Mouse (Mus musculus): ENCODE measurements around the gene Ephb2. TPM values are rescaled to one million over a fixed set of nuclear protein-coding genes. Genes with fewer than 3 reads are reported as not detected.

Gene Ephb2
- polyA plus RNA-seq, 1 experiment from 2014 or later, result 10.7 TPM

DNA sequence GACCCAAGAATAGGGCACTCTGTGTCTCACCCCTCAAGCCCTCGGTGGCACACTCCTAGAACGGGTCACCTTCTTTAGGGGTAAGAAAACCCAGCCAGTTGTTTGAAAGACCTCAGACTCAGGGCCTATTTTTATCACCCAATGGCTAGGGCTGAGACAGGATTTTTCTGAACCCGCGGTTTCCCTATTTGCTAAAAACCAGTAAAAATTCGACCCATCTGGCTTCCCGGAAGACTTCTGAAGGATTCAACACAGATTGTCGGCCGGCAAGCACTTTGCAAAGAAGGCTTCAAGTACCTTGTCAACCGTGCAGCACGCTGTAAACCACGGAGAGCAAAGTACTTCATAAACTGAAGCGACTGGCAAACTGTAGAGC is 1.4 kb downstream of the Ephb2 start:
- peak overlapping the region; percentile 98 for H3K27ac ChIP-seq (replicated peaks)
- H3K36me3 ChIP-seq (replicated peaks), result no peaks in the 10 kb centered on the region
- no peaks in the 10 kb centered on the region for H3K9me3 ChIP-seq
- no peak for DNase-seq (ENCODE audit: low spot score)
- WGBS, result 14% methylated on average over 12 of the region's 12 CpGs
- H3K27me3 ChIP-seq (replicated peaks; ENCODE audit: low read depth, poor library complexity, severe bottlenecking), result peaks cover 79% of the 10 kb centered on the region
- H3K4me3 ChIP-seq, result peak overlapping the region; percentile 91
- H3K4me1 ChIP-seq, result peaks cover 90% of the 10 kb centered on the region

GRCm38 (mm10) chr4:136833619-136834351 is 2.0 kb downstream of the Ephb2 start:
- peaks cover 92% of the 10 kb centered on the region for H3K4me1 ChIP-seq
- WGBS, result 70% methylated on average over 21 of the region's 21 CpGs
- no peaks in the 10 kb centered on the region for H3K36me3 ChIP-seq (replicated peaks)
- no peak for DNase-seq (ENCODE audit: low spot score)
- H3K27me3 ChIP-seq (replicated peaks; ENCODE audit: low read depth, poor library complexity, severe bottlenecking), result peaks cover 73% of the 10 kb centered on the region
- H3K27ac ChIP-seq (replicated peaks), result peak overlapping the region; percentile 98; the same call in 1 of the 2 replicates
- H3K9me3 ChIP-seq, result no peaks in the 10 kb centered on the region
- peak overlapping the region; percentile 91 for H3K4me3 ChIP-seq

DNA sequence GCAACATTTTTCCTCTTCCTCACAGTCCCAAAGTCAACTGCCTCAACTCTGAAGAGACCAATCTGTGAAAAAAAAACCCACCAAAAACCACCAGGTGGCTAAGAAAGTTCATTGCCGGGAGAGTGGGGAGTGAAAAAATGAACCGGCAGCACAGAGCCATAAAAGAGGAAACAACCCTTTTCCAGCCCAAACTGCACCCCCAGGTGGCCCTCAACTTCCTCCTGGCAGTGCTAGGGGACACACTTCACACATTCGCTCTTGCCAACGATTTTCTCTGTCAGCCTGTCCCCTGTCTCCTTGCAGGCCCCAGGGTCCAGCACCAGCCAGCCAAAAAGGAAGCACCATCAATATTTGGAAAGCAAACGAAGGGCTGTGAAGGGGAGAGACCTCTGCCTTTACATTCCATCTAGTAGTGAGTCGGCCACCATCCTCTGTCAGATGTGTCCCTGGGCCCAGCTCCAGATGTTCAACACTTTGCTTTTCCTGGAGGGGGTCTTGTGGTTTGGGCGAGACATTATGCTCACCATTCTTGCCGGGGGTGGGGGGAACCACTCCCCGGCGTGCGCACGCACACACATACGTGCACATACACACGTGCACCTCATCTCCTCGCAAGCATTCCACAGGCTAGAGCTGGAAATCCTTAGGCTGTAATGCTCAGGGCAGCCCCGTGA is 3.1 kb downstream of the Ephb2 start:
- no peak overlapping the region for H3K27ac ChIP-seq (replicated peaks)
- H3K4me1 ChIP-seq, result peaks cover 91% of the 10 kb centered on the region
- no peak overlapping the region; the same call in 1 of the 2 replicates for H3K4me3 ChIP-seq

GRCm38 (mm10) chr4:136830272-136830823 is 5.4 kb downstream of the Ephb2 start:
- H3K27me3 ChIP-seq (replicated peaks; ENCODE audit: low read depth, poor library complexity, severe bottlenecking), result peaks cover 47% of the 10 kb centered on the region
- peak overlapping the region; percentile 27; the same call in 1 of the 2 replicates for H3K27ac ChIP-seq (replicated peaks)
- WGBS, result 34% methylated on average over 9 of the region's 9 CpGs
- no peaks in the 10 kb centered on the region for H3K9me3 ChIP-seq
- H3K36me3 ChIP-seq (replicated peaks), result peaks cover 9% of the 10 kb centered on the region
- DNase-seq (ENCODE audit: low spot score), result no peak
- peak overlapping the region; percentile 27 for H3K4me3 ChIP-seq
- H3K4me1 ChIP-seq, result peaks cover 78% of the 10 kb centered on the region

More for the DNA sequence above, 3.1 kb downstream of the Ephb2 start:
- no peak for DNase-seq (ENCODE audit: low spot score)
- WGBS, result 80% methylated on average over 16 of the region's 16 CpGs
- Histone ChIP-seq H3K27me3 (replicated peaks; ENCODE audit: low read depth, poor library complexity, severe bottlenecking) (peaks cover 63% of the 10 kb centered on the region), H3K9me3 (no peaks in the 10 kb centered on the region), H3K36me3 (replicated peaks) (peaks cover 5% of the 10 kb centered on the region)

GRCm38 (mm10) chr4:136829837-136830236 is 6.0 kb downstream of the Ephb2 start:
- peak; percentile 54 for DNase-seq (ENCODE audit: low spot score)
- 2% methylated on average over 9 of the region's 9 CpGs for WGBS
- Histone ChIP-seq H3K4me3 (peak overlapping the region; percentile 27), H3K27me3 (replicated peaks; ENCODE audit: low read depth, poor library complexity, severe bottlenecking) (peaks cover 44% of the 10 kb centered on the region), H3K27ac (replicated peaks) (peak overlapping the region; percentile 2; the same call in 1 of the 2 replicates), H3K9me3 (no peaks in the 10 kb centered on the region), H3K4me1 (peaks cover 77% of the 10 kb centered on the region), H3K36me3 (replicated peaks) (peaks cover 13% of the 10 kb centered on the region)

DNA sequence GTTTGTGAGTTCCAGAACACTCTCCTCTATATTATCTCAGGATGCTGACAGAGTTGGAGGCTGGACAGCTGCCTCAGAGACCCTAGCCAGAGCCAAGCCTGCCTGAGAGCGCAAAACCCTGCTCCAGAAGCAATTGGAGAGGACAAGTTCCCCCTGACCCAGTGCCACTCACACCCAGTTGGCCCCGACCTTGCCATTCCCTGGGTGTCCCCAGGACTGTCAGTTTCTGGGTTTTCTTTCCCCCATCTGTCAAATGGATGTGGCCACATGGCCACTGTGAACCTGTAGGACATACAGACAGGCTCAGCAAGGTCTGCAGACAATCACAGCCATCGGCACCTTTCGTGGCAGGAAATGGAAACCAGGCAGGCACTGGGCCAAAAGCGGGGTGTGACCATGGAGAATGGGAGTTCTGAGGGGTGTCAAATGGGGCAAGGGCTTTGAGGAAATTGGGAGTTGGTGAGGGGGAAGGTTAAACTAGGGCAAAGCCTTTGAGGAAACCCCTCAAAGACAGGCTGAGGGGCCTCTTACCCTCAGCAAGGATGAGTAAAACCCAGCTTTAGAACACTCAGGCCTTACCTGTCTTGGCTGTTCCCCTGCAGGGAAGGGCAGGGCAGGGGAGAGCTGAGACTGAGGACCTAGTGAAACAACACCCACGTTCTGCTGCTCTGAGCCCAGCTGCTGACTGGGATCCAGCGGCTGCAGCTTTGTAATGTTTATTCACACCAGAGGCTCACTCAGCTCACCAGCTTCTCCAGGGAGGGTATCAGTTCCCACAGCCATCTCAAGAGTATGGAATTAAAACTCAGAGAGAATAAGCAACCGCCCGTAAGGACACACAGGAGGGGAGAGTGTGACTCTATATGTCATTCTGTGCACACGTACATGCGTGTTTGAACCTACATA is 6.9 kb downstream of the Ephb2 start:
- Histone ChIP-seq H3K27me3 (replicated peaks; ENCODE audit: low read depth, poor library complexity, severe bottlenecking) (peaks cover 36% of the 10 kb centered on the region), H3K36me3 (replicated peaks) (peaks cover 21% of the 10 kb centered on the region), H3K27ac (replicated peaks) (no peak overlapping the region; the same call in 1 of the 2 replicates), H3K9me3 (no peaks in the 10 kb centered on the region), H3K4me3 (peak overlapping the region; percentile 27; the same call in 1 of the 2 replicates), H3K4me1 (peaks cover 69% of the 10 kb centered on the region)
- no peak for DNase-seq (ENCODE audit: low spot score)
- WGBS, result 41% methylated on average over 11 of the region's 11 CpGs

DNA sequence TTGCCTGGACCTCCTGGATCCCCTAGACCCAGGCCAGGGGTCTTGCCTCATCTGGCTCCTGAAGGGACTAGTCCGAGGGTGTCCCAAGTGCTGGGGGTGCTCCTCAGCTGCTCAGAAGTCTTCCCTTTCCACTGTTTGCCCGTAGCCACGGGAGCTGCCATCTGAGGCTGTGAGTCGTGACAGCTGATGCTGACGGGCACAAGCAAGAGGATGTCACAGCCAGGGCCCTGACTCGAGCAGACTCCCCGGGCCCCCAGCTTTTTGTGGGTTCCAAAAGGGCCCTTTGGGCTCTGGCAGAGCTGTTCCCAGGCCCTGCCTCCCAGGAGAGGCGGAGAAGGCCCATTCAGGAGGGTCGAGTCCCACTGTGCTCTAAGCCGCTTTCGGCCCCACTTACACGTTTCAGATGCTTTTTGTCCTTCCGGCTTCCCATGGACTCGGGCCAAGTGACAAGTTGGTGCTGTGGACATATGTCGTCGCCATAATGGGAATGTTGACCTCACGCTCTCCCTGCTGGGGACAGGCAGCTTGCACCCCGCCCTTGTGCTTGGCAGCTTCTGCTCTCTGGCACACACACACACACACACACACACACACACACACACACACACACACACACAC is 10.7 kb downstream of the Ephb2 start:
- Histone ChIP-seq H3K27me3 (replicated peaks; ENCODE audit: low read depth, poor library complexity, severe bottlenecking) (no peaks in the 10 kb centered on the region), H3K4me3 (no peak overlapping the region), H3K4me1 (peaks cover 51% of the 10 kb centered on the region), H3K36me3 (replicated peaks) (peaks cover 21% of the 10 kb centered on the region), H3K27ac (replicated peaks) (no peak overlapping the region), H3K9me3 (no peaks in the 10 kb centered on the region)
- 79% methylated on average over 18 of the region's 18 CpGs for WGBS
- no peak for DNase-seq (ENCODE audit: low spot score)

DNA sequence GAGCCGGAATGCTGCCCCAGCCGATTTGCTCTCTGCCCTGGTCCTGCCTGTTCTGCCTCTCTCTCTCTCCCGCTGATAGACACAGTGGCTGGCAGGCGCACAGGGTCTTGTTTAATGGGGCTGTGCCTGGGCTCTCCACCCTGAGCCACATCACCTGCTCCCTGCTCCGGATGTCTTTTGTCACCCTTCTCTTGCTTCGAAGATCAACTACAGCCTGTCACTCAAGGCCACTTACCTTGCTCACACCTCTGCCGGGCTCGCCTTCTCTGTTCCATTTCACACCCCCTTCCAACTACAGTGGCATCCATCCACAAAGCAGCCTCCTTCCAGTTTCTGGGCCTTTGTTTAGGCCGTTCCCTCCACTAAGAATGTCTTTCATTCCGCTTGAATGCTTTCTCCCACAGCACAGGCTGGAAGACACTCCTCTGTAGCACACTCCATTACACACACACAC is 15.7 kb downstream of the Ephb2 start:
- H3K27ac ChIP-seq (replicated peaks), result peak overlapping the region; percentile 79
- DNase-seq (ENCODE audit: low spot score), result peak; percentile 41
- no peaks in the 10 kb centered on the region for H3K27me3 ChIP-seq (replicated peaks; ENCODE audit: low read depth, poor library complexity, severe bottlenecking)
- H3K36me3 ChIP-seq (replicated peaks), result peaks cover 18% of the 10 kb centered on the region
- H3K9me3 ChIP-seq, result no peaks in the 10 kb centered on the region
- H3K4me1 ChIP-seq, result peaks cover 67% of the 10 kb centered on the region
- WGBS, result 28% methylated on average over 10 of the region's 10 CpGs
- H3K4me3 ChIP-seq, result no peak overlapping the region

- peaks cover 7% of the 10 kb centered on the region; the same call in 1 of the 2 replicates for H3K36me3 ChIP-seq (replicated peaks)
- 66% methylated on average over 7 of the region's 7 CpGs for WGBS
- DNase-seq (ENCODE audit: low spot score), result no peak
- H3K27ac ChIP-seq (replicated peaks), result 0 out of 2 replicates have a peak overlapping the region, but pooled peaks have one; percentile 20
- H3K9me3 ChIP-seq, result no peaks in the 10 kb centered on the region
- H3K4me3 ChIP-seq, result no peak overlapping the region
- no peaks in the 10 kb centered on the region for H3K27me3 ChIP-seq (replicated peaks; ENCODE audit: low read depth, poor library complexity, severe bottlenecking)
- H3K4me1 ChIP-seq, result peaks cover 75% of the 10 kb centered on the region
Observed at GRCm38 (mm10) chr4:136816701-136817100, 19.1 kb downstream of the Ephb2 start.

DNA sequence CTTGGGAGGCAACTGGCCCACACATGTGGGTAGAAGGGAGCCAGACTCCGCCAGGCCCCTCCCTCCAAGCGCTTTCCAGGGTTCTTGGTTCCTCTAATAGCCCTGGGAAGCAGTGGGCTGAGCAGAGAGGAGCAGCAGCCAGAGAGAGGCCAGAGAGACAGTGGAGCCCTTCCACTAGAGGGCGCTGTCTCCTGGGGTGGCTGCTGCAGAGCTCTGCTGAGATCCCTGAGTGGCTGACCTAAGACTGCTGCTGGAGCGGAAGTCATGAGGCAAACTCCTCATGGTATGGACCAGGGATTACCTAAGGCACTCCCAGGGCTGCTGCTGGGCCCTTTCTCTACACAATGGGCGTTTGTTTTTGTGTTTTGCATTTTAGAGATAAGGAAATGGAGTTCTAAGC is 20.4 kb downstream of the Ephb2 start:
- no peaks in the 10 kb centered on the region for H3K27me3 ChIP-seq (replicated peaks; ENCODE audit: low read depth, poor library complexity, severe bottlenecking)
- H3K9me3 ChIP-seq, result no peaks in the 10 kb centered on the region
- H3K27ac ChIP-seq (replicated peaks), result no peak overlapping the region
- H3K4me3 ChIP-seq, result no peak overlapping the region
- DNase-seq (ENCODE audit: low spot score), result no peak
- peaks cover 7% of the 10 kb centered on the region; the same call in 1 of the 2 replicates for H3K36me3 ChIP-seq (replicated peaks)
- peaks cover 77% of the 10 kb centered on the region for H3K4me1 ChIP-seq
- WGBS, result 58% methylated on average over 5 of the region's 5 CpGs

DNA sequence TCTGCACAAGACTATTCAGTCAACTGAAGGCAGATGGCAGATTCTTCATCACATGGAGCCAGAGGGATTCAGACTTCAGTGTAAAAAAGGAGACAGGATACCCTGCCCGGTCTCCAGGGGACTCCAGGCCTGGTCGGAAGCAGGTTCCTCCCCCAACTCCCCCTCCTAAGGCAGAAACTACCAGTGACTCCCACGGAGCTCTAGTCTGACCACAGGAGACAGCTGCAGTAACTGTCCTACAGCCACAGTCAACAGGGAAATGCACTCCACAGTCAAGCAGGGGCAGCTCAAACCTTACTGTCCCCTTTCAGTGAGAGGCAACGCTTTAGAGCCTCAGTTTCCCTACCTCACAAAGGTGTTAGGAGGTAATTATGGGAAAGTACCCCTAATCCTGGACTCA is 23.2 kb downstream of the Ephb2 start:
- Histone ChIP-seq H3K4me3 (no peak overlapping the region), H3K4me1 (peaks cover 72% of the 10 kb centered on the region), H3K36me3 (replicated peaks) (peaks cover 13% of the 10 kb centered on the region), H3K27ac (replicated peaks) (no peak overlapping the region), H3K27me3 (replicated peaks; ENCODE audit: low read depth, poor library complexity, severe bottlenecking) (no peaks in the 10 kb centered on the region), H3K9me3 (no peaks in the 10 kb centered on the region)
- no peak for DNase-seq (ENCODE audit: low spot score)
- WGBS, result 69% methylated on average over 4 of the region's 4 CpGs

Data from embryonic facial prominence, embryonic 10.5 days (tissue).